In the genomic region with DNA sequence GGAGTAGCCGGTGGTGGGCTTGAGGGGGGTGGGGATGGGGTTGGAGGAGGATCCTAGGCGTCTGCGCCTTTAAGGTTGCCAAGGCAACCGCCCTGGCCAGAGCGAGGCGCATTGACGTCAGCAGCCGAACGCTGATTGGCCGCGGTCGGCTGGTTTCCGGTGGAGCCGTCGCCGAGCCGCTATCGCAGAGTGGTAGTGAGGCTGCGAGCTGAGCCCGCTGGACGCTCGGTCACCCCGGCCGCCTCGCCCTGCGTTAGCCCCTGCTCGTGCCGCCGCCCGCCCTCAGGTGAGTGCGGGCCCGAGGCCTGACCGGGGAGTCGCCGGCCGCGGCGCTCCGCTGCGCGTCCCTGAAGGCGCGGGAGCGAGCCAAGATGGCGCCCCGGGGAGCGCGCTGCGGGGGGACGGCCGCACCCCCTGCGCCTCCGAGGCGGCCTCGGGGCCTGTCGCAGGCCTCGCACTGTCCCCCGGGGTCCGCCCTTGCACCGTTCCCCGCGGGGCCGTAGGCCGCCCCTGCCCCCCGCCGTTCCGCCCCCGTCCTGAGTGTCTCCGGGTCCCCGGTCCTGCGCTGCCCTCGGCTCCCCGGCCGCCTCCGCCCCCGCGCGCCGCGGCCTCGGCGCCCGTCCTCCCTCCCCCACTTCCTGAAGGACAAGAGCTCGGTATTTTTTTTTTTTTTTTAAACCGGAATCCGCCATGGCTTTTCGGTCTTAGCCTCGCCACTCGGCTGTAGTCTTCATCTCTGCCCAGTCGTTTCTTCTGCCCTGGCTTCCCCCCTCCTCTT, we compare ENCODE assay signal across 8 mouse cellular contexts. TPM values are rescaled to one million over a fixed set of nuclear protein-coding genes. Genes with fewer than 3 reads are reported as not detected.
DNase-seq lines count a peak whose midpoint lies in the region; ATAC-seq and TF ChIP-seq lines count a peak whose summit lies in the region.

No protein-coding gene starts in this region.

- peak overlapping the region; percentile 97 for H3K9ac ChIP-seq in embryonic facial prominence, embryonic 13.5 days
- peak overlapping the region; percentile 88 for H3K9ac ChIP-seq in limb, embryonic 14.5 days (ENCODE audit: low read depth, low read length, severe bottlenecking)
- peak overlapping the region; percentile 97 for H3K9ac ChIP-seq in midbrain, postnatal 0 days (replicated peaks; ENCODE audit: low read length, poor library complexity, severe bottlenecking)

- H3K4me3 ChIP-seq in embryonic facial prominence, embryonic 13.5 days = peak overlapping the region; percentile 93
- H3K4me3 ChIP-seq in limb, embryonic 14.5 days (replicated peaks; ENCODE audit: low read length) = peak overlapping the region; percentile 95
- peak overlapping the region; percentile 97 for H3K4me3 ChIP-seq in midbrain, postnatal 0 days (ENCODE audit: low read depth, low read length)

- DNase-seq in 3134 (ENCODE audit: extremely low read depth, insufficient read length, low spot score) = peak; percentile 87
- DNase-seq in adrenal gland, postnatal 36 days = peak; percentile 94 to 96
- peak; percentile 93 for DNase-seq in heart, adult 8-10 months (ENCODE audit: low spot score)
- peak; percentile 94 for DNase-seq in kidney, adult 9 months
- DNase-seq in limb, embryonic 14.5 days (ENCODE audit: low spot score) = peak; percentile 95
- DNase-seq in midbrain, postnatal 0 days (ENCODE audit: low spot score) = peak; percentile 98
- DNase-seq in spleen, postnatal 14 days (ENCODE audit: low spot score in 2 of 2) = peak; percentile 84 to 86

- WGBS in embryonic facial prominence, embryonic 13.5 days = under 1% methylated on average over 70 of the region's 90 CpGs
- WGBS in limb, embryonic 14.5 days = 0% methylated on average over 26 of the region's 90 CpGs
- under 1% methylated on average over 60 of the region's 90 CpGs for WGBS in midbrain, postnatal 0 days

- H3K27me3 ChIP-seq in embryonic facial prominence, embryonic 13.5 days = no peaks in the 10 kb centered on the region
- no peaks in the 10 kb centered on the region for H3K27me3 ChIP-seq in limb, embryonic 14.5 days (ENCODE audit: control insufficient read depth, insufficient read depth, low read length)
- H3K27me3 ChIP-seq in midbrain, postnatal 0 days (ENCODE audit: insufficient read depth, low read length) = no peaks in the 10 kb centered on the region

- peaks cover 29% of the 10 kb centered on the region for H3K4me1 ChIP-seq in embryonic facial prominence, embryonic 13.5 days
- peaks cover 10% of the 10 kb centered on the region; the same call in 1 of the 2 replicates for H3K4me1 ChIP-seq in limb, embryonic 14.5 days (ENCODE audit: control insufficient read depth, insufficient read depth, low read length)
- H3K4me1 ChIP-seq in midbrain, postnatal 0 days (ENCODE audit: insufficient read depth, low read length) = peaks cover 29% of the 10 kb centered on the region

- H3K4me2 ChIP-seq in embryonic facial prominence, embryonic 13.5 days = peak overlapping the region; percentile 92
- peak overlapping the region; percentile 80 for H3K4me2 ChIP-seq in limb, embryonic 14.5 days (replicated peaks; ENCODE audit: low read depth, low read length, severe bottlenecking)
- H3K4me2 ChIP-seq in midbrain, postnatal 0 days (ENCODE audit: low read depth, low read length, poor library complexity, severe bottlenecking) = peak overlapping the region; percentile 69

- peaks cover 21% of the 10 kb centered on the region for H3K36me3 ChIP-seq in embryonic facial prominence, embryonic 13.5 days
- H3K36me3 ChIP-seq in limb, embryonic 14.5 days (ENCODE audit: control insufficient read depth, insufficient read depth, low read length) = peaks cover 23% of the 10 kb centered on the region
- H3K36me3 ChIP-seq in midbrain, postnatal 0 days (ENCODE audit: insufficient read depth, low read length) = peaks cover 12% of the 10 kb centered on the region; the same call in 1 of the 2 replicates

- H3K27ac ChIP-seq in embryonic facial prominence, embryonic 13.5 days = peak overlapping the region; percentile 96
- H3K27ac ChIP-seq in limb, embryonic 14.5 days (replicated peaks; ENCODE audit: low read depth, low read length) = peak overlapping the region; percentile 95
- peak overlapping the region; percentile 98 for H3K27ac ChIP-seq in midbrain, postnatal 0 days (ENCODE audit: low read depth, low read length)

- peak; percentile 88; the same call in 1 of the 2 replicates for TF ChIP-seq POLR2A in limb, embryonic 14.5 days (IDR thresholded peaks at IDR 0.05; ENCODE audit: borderline replicate concordance, extremely low read depth, insufficient read depth, insufficient read length)

- H3K9me3 ChIP-seq in embryonic facial prominence, embryonic 13.5 days = no peaks in the 10 kb centered on the region
- H3K9me3 ChIP-seq in limb, embryonic 14.5 days (ENCODE audit: control insufficient read depth, low read length) = no peaks in the 10 kb centered on the region
- no peaks in the 10 kb centered on the region for H3K9me3 ChIP-seq in midbrain, postnatal 0 days (ENCODE audit: low read length)

- no peak for TF ChIP-seq CTCF in midbrain, postnatal 0 days (IDR thresholded peaks at IDR 0.05)

- ATAC-seq in embryonic facial prominence, embryonic 13.5 days (ENCODE audit: insufficient number of reproducible peaks, insufficient read depth, low FRiP score, low TSS enrichment, low read depth) = peak; percentile 91
- ATAC-seq in limb, embryonic 14.5 days (ENCODE audit: low FRiP score, low read depth) = peak; percentile 93
- ATAC-seq in midbrain, postnatal 0 days (ENCODE audit: low FRiP score) = peak; percentile 94

RNA-seq across cellular contexts. Expression of gene Prkar1a, which starts 1.8 kb away (rescaled TPM):
- 100 to 1,000 TPM; 421 to 431 TPM for total RNA-seq in adrenal gland, postnatal 36 days (2021)
- 324 and 370 TPM in 2 replicates for polyA plus RNA-seq in embryonic facial prominence, embryonic 13.5 days (2015; fragmentation: Nextera tagmentation; extraction: Ambion mirVana)
- 100 to 1,000 TPM; 347 to 373 (median 363) TPM for total RNA-seq in heart, adult 8-10 months (2022)
- 194 and 204 TPM in 2 replicates for polyA plus RNA-seq in limb, embryonic 14.5 days (2012; rRNA removed)
- 359 and 369 TPM in 2 replicates for polyA plus RNA-seq in limb, embryonic 14.5 days (2014; fragmentation: Nextera tagmentation; extraction: Ambion mirVana)
- 231 and 289 TPM in 2 replicates for total RNA-seq in midbrain, postnatal 0 days (2014; rRNA removed)
- 467 and 473 TPM in 2 replicates for polyA plus RNA-seq in midbrain, postnatal 0 days (2015; fragmentation: Nextera tagmentation; extraction: Ambion mirVana)

RNA-seq across cellular contexts. Expression of gene Wipi1, which starts 39.2 kb away (rescaled TPM):
- total RNA-seq in adrenal gland, postnatal 36 days (2021) = 10 to 100 TPM; 26.8 to 56.0 TPM
- polyA plus RNA-seq in embryonic facial prominence, embryonic 13.5 days (2015; fragmentation: Nextera tagmentation; extraction: Ambion mirVana) = 53.5 and 55.5 TPM in 2 replicates
- total RNA-seq in heart, adult 8-10 months (2022) = 100 to 1,000 TPM; 110 to 141 (median 120) TPM
- polyA plus RNA-seq in limb, embryonic 14.5 days (2012; rRNA removed) = 37.5 and 38.1 TPM in 2 replicates
- 36.9 and 37.9 TPM in 2 replicates for polyA plus RNA-seq in limb, embryonic 14.5 days (2014; fragmentation: Nextera tagmentation; extraction: Ambion mirVana)
- total RNA-seq in midbrain, postnatal 0 days (2014; rRNA removed) = 12.7 and 14.9 TPM in 2 replicates
- polyA plus RNA-seq in midbrain, postnatal 0 days (2015; fragmentation: Nextera tagmentation; extraction: Ambion mirVana) = 17.1 and 18.3 TPM in 2 replicates

Comparison
In these comparisons a context has a peak if more than half of its experiments do, and no peak if none do; other contexts are left out.
1. Peak in every context shown above with its lines: DNase-seq, ATAC-seq, H3K4me3 ChIP-seq and H3K27ac ChIP-seq.